Mouse (Mus musculus) inflammation-experienced regulatory T-cells, adult 6 months (primary cell): ENCODE data around the gene Eci1. TPM values are rescaled to one million over a fixed set of nuclear protein-coding genes. Genes with fewer than 3 reads are reported as not detected.

Experiments
- ATAC-seq: one replicate; pipeline ENCODE4 v1.8.0; 2017
- polyA plus RNA-seq, 3 experiments: library from polyadenylated mRNA; unstranded; fragments of 100-300 nt; shearing (Covaris generic); gene quantifications; one replicate each; pipeline ENCODE4 v1.2.1; 2017

Eci1 gene
- polyA plus RNA-seq, 3 experiments from 2014 or later = 52.4 to 61.7 (median 59.7) TPM

- no peak for ATAC-seq
Measured at GRCm38 (mm10) chr17:24474557-24474956, 48.1 kb downstream of the Eci1 start.

GRCm38 (mm10) chr17:24475586-24475985, 49.1 kb downstream of the Eci1 start:
- no peak for ATAC-seq

- no peak for ATAC-seq
Measured at GRCm38 (mm10) chr17:24476022-24476776, 49.8 kb downstream of the Eci1 start.

- no peak for ATAC-seq
Measured at GRCm38 (mm10) chr17:24477053-24477984, 50.9 kb downstream of the Eci1 start.

GRCm38 (mm10) chr17:24477985-24478600, 51.7 kb downstream of the Eci1 start:
- ATAC-seq = no peak

GRCm38 (mm10) chr17:24478663-24479380, 52.4 kb downstream of the Eci1 start, which contains the start of gene Mlst8:
Mlst8 (minus strand) TSS chr17:24479078.
- ATAC-seq = peak; percentile 96

- no peak for ATAC-seq
Measured at GRCm38 (mm10) chr17:24479431-24479830, 53.0 kb downstream of the Eci1 start.

- no peak for ATAC-seq
Measured at GRCm38 (mm10) chr17:24480201-24480826, 53.9 kb downstream of the Eci1 start.

GRCm38 (mm10) chr17:24481027-24481815, 54.8 kb downstream of the Eci1 start:
- ATAC-seq = no peak

- no peak for ATAC-seq
Measured at GRCm38 (mm10) chr17:24483495-24483894, 57.1 kb downstream of the Eci1 start.

- ATAC-seq = peak; percentile 32
Measured at GRCm38 (mm10) chr17:24485090-24485860, 58.8 kb downstream of the Eci1 start.

- ATAC-seq = no peak
Measured at GRCm38 (mm10) chr17:24488186-24488661, 61.8 kb downstream of the Eci1 start, which contains the start of gene Caskin1. Caskin1 (plus strand) TSS chr17:24488601.

GRCm38 (mm10) chr17:24488662-24489264, 62.3 kb downstream of the Eci1 start:
- ATAC-seq = peak; percentile 35

Other genes with a start within 250 kb of the Eci1 start
- gene Tbc1d24, start 221.1 kb upstream of the Eci1 start, polyA plus RNA-seq = 1 to 10 TPM in 2 of 3 experiments, under 1 TPM in 1; 0.66 to 1.4 (median 1.0) TPM
- gene Ntn3, start 217.1 kb upstream of the Eci1 start, polyA plus RNA-seq = not detected
- 1 to 10 TPM; 7.2 to 9.5 (median 9.1) TPM for gene Tedc2, start 205.8 kb upstream of the Eci1 start, polyA plus RNA-seq
- gene Ccnf, start 175.2 kb upstream of the Eci1 start, polyA plus RNA-seq = 10 to 100 TPM in 1 of 3 experiments, 1 to 10 TPM in 2; 3.4 to 43.6 (median 6.3) TPM
- not detected for gene Abca17, start 75.6 kb upstream of the Eci1 start, polyA plus RNA-seq
- gene Abca3, start 74.7 kb upstream of the Eci1 start, polyA plus RNA-seq = 10 to 100 TPM; 17.8 to 31.2 (median 26.3) TPM
- 100 to 1,000 TPM; 118 to 138 (median 130) TPM for gene Rnps1, start 12.1 kb upstream of the Eci1 start, polyA plus RNA-seq
- gene Dnase1l2, start 16.5 kb downstream of the Eci1 start, polyA plus RNA-seq = 1 to 10 TPM; 2.9 to 6.5 (median 4.8) TPM
- 10 to 100 TPM; 22.1 to 49.8 (median 23.6) TPM for gene E4f1, start 43.7 kb downstream of the Eci1 start, polyA plus RNA-seq
- 1 to 10 TPM; 3.5 to 6.9 (median 4.6) TPM for gene Pgp, start 43.8 kb downstream of the Eci1 start, polyA plus RNA-seq
- gene Bricd5, start 47.2 kb downstream of the Eci1 start, polyA plus RNA-seq = not detected
- gene Mlst8, start 52.4 kb downstream of the Eci1 start, polyA plus RNA-seq = 10 to 100 TPM; 14.0 to 14.9 (median 14.5) TPM
- gene Caskin1, start 62.0 kb downstream of the Eci1 start, polyA plus RNA-seq = under 1 TPM in 2 of 3 experiments, not detected in 1; 0.16 to 0.23 TPM
- gene Traf7, start 101.3 kb downstream of the Eci1 start, polyA plus RNA-seq = 10 to 100 TPM; 45.5 to 54.2 (median 53.7) TPM
- gene Rab26, start 107.6 kb downstream of the Eci1 start, polyA plus RNA-seq = 1 to 10 TPM; 1.1 to 6.5 (median 2.0) TPM
- gene Pkd1, start 123.2 kb downstream of the Eci1 start, polyA plus RNA-seq = 10 to 100 TPM in 2 of 3 experiments, 1 to 10 TPM in 1; 9.9 to 32.6 (median 22.6) TPM
- gene Tsc2, start 206.0 kb downstream of the Eci1 start, polyA plus RNA-seq = 10 to 100 TPM; 17.0 to 17.7 (median 17.1) TPM
- gene Nthl1, start 206.0 kb downstream of the Eci1 start, polyA plus RNA-seq = 1 to 10 TPM; 2.0 to 4.8 (median 2.8) TPM
- gene Slc9a3r2, start 223.7 kb downstream of the Eci1 start, polyA plus RNA-seq = not detected
- gene Npw, start 231.8 kb downstream of the Eci1 start, polyA plus RNA-seq = not detected
- gene Zfp598, start 243.0 kb downstream of the Eci1 start, polyA plus RNA-seq = 1 to 10 TPM; 4.1 to 5.8 (median 5.4) TPM